Comparison of ENCODE assay signal across 13 mouse cellular contexts in the genomic region with DNA sequence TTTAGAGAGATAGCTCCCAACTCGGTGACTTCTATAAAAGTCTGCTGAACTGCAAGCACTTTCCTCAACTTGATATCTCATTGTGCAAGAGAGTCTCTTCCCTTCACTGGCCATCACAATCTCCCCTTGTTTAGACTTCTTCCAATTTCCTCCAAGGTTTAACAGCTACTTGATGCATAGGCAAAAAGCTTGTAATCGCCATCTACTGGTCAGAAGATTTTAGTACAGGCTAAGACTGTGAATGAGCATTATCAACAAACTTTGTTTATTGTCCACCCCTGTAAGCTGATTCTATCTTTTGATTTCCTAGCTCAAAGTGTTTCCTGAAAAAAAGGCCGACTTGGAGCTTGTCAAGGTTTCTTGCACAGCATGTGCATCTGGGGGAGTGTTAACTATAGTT. TPM values are rescaled to one million over a fixed set of nuclear protein-coding genes. Genes with fewer than 3 reads are reported as not detected.
DNase-seq lines count a peak whose midpoint lies in the region; ATAC-seq and TF ChIP-seq lines count a peak whose summit lies in the region.
"Had no signal": no experiment of that assay in that cellular context is flagged by ENCODE, and none has a peak within 500 bp of the region (broad histone marks: within the 10 kb centered on the region; RNA-seq: fewer than 3 reads in every experiment).

No protein-coding gene starts in this region.

- TF ChIP-seq CTCF in layer of hippocampus, adult 2 months (conservative IDR thresholded peaks at IDR 0.05): peak; percentile 63
- peak in 1 of 2 experiments; percentile 49; a peak in 2 of 4 replicates for TF ChIP-seq CTCF in CH12.LX (conservative IDR thresholded peaks at IDR 0.05 in 1 of 2, IDR thresholded peaks at IDR 0.05 in 1 of 2; ENCODE audit: low read depth in 2 of 2, low read length in 2 of 2)

- H3K4me1 ChIP-seq in CH12.LX (ENCODE audit: control insufficient read depth in 1 of 2, insufficient read depth in 2 of 2): no peaks in the 10 kb centered on the region
- H3K4me1 ChIP-seq: embryonic facial prominence, embryonic 12.5 days; intestine, embryonic 15.5 days had no signal

- H3K4me2 ChIP-seq in CH12.LX (ENCODE audit: insufficient read depth, low read depth, poor library complexity, severe bottlenecking): no peak overlapping the region
- H3K4me2 ChIP-seq: embryonic facial prominence, embryonic 12.5 days; intestine, embryonic 15.5 days had no signal

- no peaks in the 10 kb centered on the region for H3K36me3 ChIP-seq in CH12.LX (replicated peaks in 1 of 2; ENCODE audit: control insufficient read depth in 1 of 2, insufficient read depth in 1 of 2, low read length in 1 of 2)
- H3K36me3 ChIP-seq: embryonic facial prominence, embryonic 12.5 days; intestine, embryonic 15.5 days had no signal

- H3K27ac ChIP-seq in layer of hippocampus, adult 2 months: no peak overlapping the region
- H3K27ac ChIP-seq in CH12.LX (ENCODE audit: insufficient read depth, low read depth): no peak overlapping the region
- H3K27ac ChIP-seq: embryonic facial prominence, embryonic 12.5 days; intestine, embryonic 15.5 days had no signal

- H3K4me3 ChIP-seq in layer of hippocampus, adult 2 months: no peak overlapping the region
- H3K4me3 ChIP-seq in CH12.LX (replicated peaks in 1 of 3; ENCODE audit: low read depth in 2 of 3, low read length in 2 of 3, poor library complexity in 1 of 3): no peak overlapping the region
- H3K4me3 ChIP-seq: embryonic facial prominence, embryonic 12.5 days; intestine, embryonic 15.5 days had no signal

- in situ Hi-C loops in CH12.LX (cut with MboI; ENCODE audit: low pct_ligation_motif_present, low pct_unique_long_range_greater_than_20kb, low sequenced_read_pairs): no loop called here

- dilution Hi-C loops in CH12.LX (cut with MboI; ENCODE audit: extremely low pct_ligation_motif_present, extremely low pct_unique_long_range_greater_than_20kb, low sequenced_read_pairs): no loop called here

- no peak for TF ChIP-seq EP300 in CH12.LX (IDR thresholded peaks at IDR 0.05; ENCODE audit: low read length)

- no peak for TF ChIP-seq POLR2A in CH12.LX (IDR thresholded peaks at IDR 0.05; ENCODE audit: low read depth, low read length)

- peak; percentile 44 for TF ChIP-seq RAD21 in CH12.LX (IDR thresholded peaks at IDR 0.05; ENCODE audit: low read depth, low read length)

- peak; percentile 60; the same call in 1 of the 2 replicates for ATAC-seq in megakaryocyte progenitor cell, adult 5-6 weeks (replicated peaks; ENCODE audit: poor library complexity)
- ATAC-seq in monocyte, adult 5-6 weeks (replicated peaks; ENCODE audit: insufficient number of reproducible peaks, low FRiP score, low TSS enrichment, poor library complexity, severe bottlenecking): no peak
- no peak for ATAC-seq in activated CD4-positive, CD25-positive, alpha-beta regulatory T cell, adult 4 months
- ATAC-seq: intestine, embryonic 15.5 days had no signal

- H3K79me2 ChIP-seq in CH12.LX (replicated peaks; ENCODE audit: control insufficient read depth, extremely low read depth, insufficient read depth, poor library complexity, severe bottlenecking): no peaks in the 10 kb centered on the region

- H3K9ac ChIP-seq in CH12.LX (ENCODE audit: insufficient read depth, low read depth): no peak overlapping the region
- H3K9ac ChIP-seq: embryonic facial prominence, embryonic 12.5 days; intestine, embryonic 15.5 days had no signal

- DNase-seq in layer of hippocampus, adult 2 months (ENCODE audit: low spot score in 2 of 2): no peak
- no peak for DNase-seq in layer of hippocampus, postnatal 14 days (ENCODE audit: low spot score in 2 of 2)
- DNase-seq in CH12.LX (ENCODE audit: extremely low read depth) (peak; percentile 15), NIH3T3 (ENCODE audit: low read depth) (peak; percentile 10)
- DNase-seq: adrenal gland, postnatal 25 days; cerebellum, adult 11 months; heart, postnatal 14 days; lung, adult 2 months had no signal

- H3K27me3 ChIP-seq in CH12.LX (replicated peaks): no peaks in the 10 kb centered on the region
- H3K27me3 ChIP-seq: embryonic facial prominence, embryonic 12.5 days; intestine, embryonic 15.5 days had no signal

- no peaks in the 10 kb centered on the region for H3K9me3 ChIP-seq in CH12.LX (replicated peaks; ENCODE audit: low read length)
- H3K9me3 ChIP-seq: embryonic facial prominence, embryonic 12.5 days; intestine, embryonic 15.5 days had no signal

TF ChIP-seq in CH12.LX, 34 proteins besides CTCF, POLR2A, EP300 and RAD21:
- TF ChIP-seq MXI1 (IDR thresholded peaks at IDR 0.05; ENCODE audit: low read depth, low read length) (no peak), POLR2AphosphoS2 (IDR thresholded peaks at IDR 0.05; ENCODE audit: low read depth, low read length) (no peak), BHLHE40 (IDR thresholded peaks at IDR 0.05; ENCODE audit: low read depth, low read length) (no peak), MEF2A (IDR thresholded peaks at IDR 0.05; ENCODE audit: borderline replicate concordance, low read depth, low read length) (no peak), MAZ (IDR thresholded peaks at IDR 0.05; ENCODE audit: low read depth, low read length) (no peak), ZMIZ1 (IDR thresholded peaks at IDR 0.05; ENCODE audit: low read depth, low read length) (no peak), USF1 (IDR thresholded peaks at IDR 0.05; ENCODE audit: low read depth, low read length) (no peak), ZNF384 (IDR thresholded peaks at IDR 0.05; ENCODE audit: low read depth, low read length) (no peak), NELFE (IDR thresholded peaks at IDR 0.05; ENCODE audit: low read depth, low read length) (no peak), ZC3H11A (IDR thresholded peaks at IDR 0.05; ENCODE audit: low read depth, low read length) (no peak), SIN3A (IDR thresholded peaks at IDR 0.05; ENCODE audit: low read length) (no peak), MAX (IDR thresholded peaks at IDR 0.05; ENCODE audit: low read length) (no peak)

RNA-seq across cellular contexts. Expression of a gene that starts 24.5 kb away (rescaled TPM):
- not detected for total RNA-seq in layer of hippocampus, adult 2 months (2021)
- total RNA-seq in layer of hippocampus, postnatal 14 days (2021): not detected
- total RNA-seq in CH12.LX (2012; rRNA removed): not detected in 2 replicates
- 0.14 and 0.34 TPM in 2 replicates for total RNA-seq in CH12.LX (2014; rRNA removed)
- 0.08 TPM in 1 of 2 replicates, not detected in the other for polyA plus RNA-seq in CH12.LX (2012; ENCODE audit: insufficient read length, low read depth)
- total RNA-seq in megakaryocyte progenitor cell, adult 5-6 weeks (2015): 0.07 and 0.15 TPM in 2 replicates
- not detected in 2 replicates for total RNA-seq in megakaryocyte progenitor cell, adult 5-6 weeks (2017)
- total RNA-seq in monocyte, adult 5-6 weeks (2017): not detected in 3 replicates
- polyA plus RNA-seq in activated CD4-positive, CD25-positive, alpha-beta regulatory T cell, adult 4 months (2017; shearing (Covaris generic)): under 1 TPM in 1 of 2 experiments, not detected in 1; 0.50 TPM
- total RNA-seq: adrenal gland, postnatal 25 days; heart, postnatal 14 days had no signal
- polyA plus RNA-seq: intestine, embryonic 15.5 days; lung, adult 2 months had no signal

RNA-seq across cellular contexts. Expression of a gene that starts 48.2 kb away (rescaled TPM):
- 10 to 100 TPM; 27.2 to 33.6 TPM for total RNA-seq in layer of hippocampus, adult 2 months (2021)
- 10 to 100 TPM; 30.4 to 34.5 TPM for total RNA-seq in layer of hippocampus, postnatal 14 days (2021)
- total RNA-seq in CH12.LX (2012; rRNA removed) (3.9 TPM in 2 replicates), CH12.LX (2014; rRNA removed) (14.0 and 14.6 TPM in 2 replicates)
- polyA plus RNA-seq in CH12.LX (2012; ENCODE audit: insufficient read length, low read depth): 7.9 and 13.0 TPM in 2 replicates
- total RNA-seq in megakaryocyte progenitor cell, adult 5-6 weeks (2015): 17.5 and 20.1 TPM in 2 replicates
- 15.5 and 16.0 TPM in 2 replicates for total RNA-seq in megakaryocyte progenitor cell, adult 5-6 weeks (2017)
- 4.3 to 11.7 TPM (median 10.8 TPM) in 3 replicates for total RNA-seq in monocyte, adult 5-6 weeks (2017)
- polyA plus RNA-seq in activated CD4-positive, CD25-positive, alpha-beta regulatory T cell, adult 4 months (2017; shearing (Covaris generic)): 10 to 100 TPM; 20.2 to 21.8 TPM

Comparison
In these comparisons a context has a peak if more than half of its experiments do, and no peak if none do; other contexts are left out.
1. DNase-seq: peak in CH12.LX (single experiment) and NIH3T3 (single experiment); none in layer of hippocampus, adult 2 months (0 of 2) and layer of hippocampus, postnatal 14 days (0 of 2).